Mouse (Mus musculus) midbrain, postnatal 0 days (tissue): Measurements from ENCODE around the gene Casq2. TPM values are rescaled to one million over a fixed set of nuclear protein-coding genes. Genes with fewer than 3 reads are reported as not detected.

ENCODE experiments used
- ATAC-seq: fragments of 200-750 bp; cut with Nextera tagmentation; 2 replicates; pipeline ENCODE4 v1.8.0; 2017; ENCODE audit warnings: moderate number of reproducible peaks, mild to moderate bottlenecking, moderate TSS enrichment, moderate library complexity; ENCODE audit not compliant: low FRiP score
- DNase-seq: peaks from one replicate; pipeline ENCODE4 v3.0.0-alpha.2; 2015; ENCODE audit warnings: low spot score
- H3K27ac ChIP-seq: fragments of 300-500 bp; sonication (generic); 2 replicates; pipeline ENCODE4 v1.5.1; 2014; ENCODE audit warnings: low read depth, mild to moderate bottlenecking, low read length, mixed read lengths
- H3K27me3 ChIP-seq: fragments of 300-500 bp; sonication (generic); 2 replicates; pipeline ENCODE4 v1.6.1; 2014; ENCODE audit warnings: low read length, control low read depth, mixed read lengths; ENCODE audit not compliant: insufficient read depth
- H3K36me3 ChIP-seq: fragments of 300-500 bp; sonication (generic); 2 replicates; pipeline ENCODE4 v1.6.1; 2014; ENCODE audit warnings: low read length, control low read depth, mixed read lengths; ENCODE audit not compliant: insufficient read depth
- H3K4me1 ChIP-seq: fragments of 300-500 bp; sonication (generic); 2 replicates; pipeline ENCODE4 v1.6.1; 2014; ENCODE audit warnings: mild to moderate bottlenecking, control low read depth, antibody characterized with exemption, low read length, mixed read lengths; ENCODE audit not compliant: insufficient read depth
- H3K4me2 ChIP-seq: fragments of 300-500 bp; sonication (generic); 2 replicates; pipeline ENCODE4 v1.6.1; 2014; ENCODE audit warnings: low read depth, mild to moderate bottlenecking, low read length, mixed read lengths; ENCODE audit not compliant: poor library complexity, severe bottlenecking
- H3K4me3 ChIP-seq: fragments of 300-500 bp; sonication (generic); 2 replicates; pipeline ENCODE4 v1.5.1; 2014; ENCODE audit warnings: low read depth, mild to moderate bottlenecking, low read length, moderate library complexity
- H3K9ac ChIP-seq: fragments of 300-500 bp; sonication (generic); replicated peaks from 2 replicates; pipeline ENCODE4 v1.6.1; 2014; ENCODE audit warnings: mild to moderate bottlenecking, low read length, moderate library complexity, mixed read lengths; ENCODE audit not compliant: poor library complexity, severe bottlenecking
- H3K9me3 ChIP-seq: fragments of 300-500 bp; sonication (generic); 2 replicates; pipeline ENCODE4 v1.6.1; 2016; ENCODE audit warnings: low read length, control low read depth
- CTCF ChIP-seq: IDR thresholded peaks from 2 replicates; pipeline ENCODE4 v1.5.1; 2016; ENCODE audit warnings: antibody characterized with exemption, mild to moderate bottlenecking
- WGBS: fragments of 180-500 bp; shearing (Covaris S2); extraction: QIAGEN DNeasy Blood & Tissue Kit; methylation state at CpG from one replicate; pipeline ENCODE4 v1.1.7; 2014; 5-methylcytosine and 5-hydroxymethylcytosine counted together
- polyA plus RNA-seq: library from polyadenylated mRNA; unstranded; fragments of >200 nt; fragmentation: Nextera tagmentation; extraction: Ambion mirVana; gene quantifications from 2 replicates; pipeline ENCODE4 v1.2.1, GENCODE M21; 2015
- total RNA-seq: library from RNA; depleted of rRNA; stranded (reverse); fragments of >200 nt; gene quantifications from 2 replicates; pipeline ENCODE4 v1.2.3, GENCODE M21; 2014

The Casq2 gene
- total and polyA plus RNA-seq, 2 experiments from 2014 or later = 0.84 to 0.93 TPM

DNA sequence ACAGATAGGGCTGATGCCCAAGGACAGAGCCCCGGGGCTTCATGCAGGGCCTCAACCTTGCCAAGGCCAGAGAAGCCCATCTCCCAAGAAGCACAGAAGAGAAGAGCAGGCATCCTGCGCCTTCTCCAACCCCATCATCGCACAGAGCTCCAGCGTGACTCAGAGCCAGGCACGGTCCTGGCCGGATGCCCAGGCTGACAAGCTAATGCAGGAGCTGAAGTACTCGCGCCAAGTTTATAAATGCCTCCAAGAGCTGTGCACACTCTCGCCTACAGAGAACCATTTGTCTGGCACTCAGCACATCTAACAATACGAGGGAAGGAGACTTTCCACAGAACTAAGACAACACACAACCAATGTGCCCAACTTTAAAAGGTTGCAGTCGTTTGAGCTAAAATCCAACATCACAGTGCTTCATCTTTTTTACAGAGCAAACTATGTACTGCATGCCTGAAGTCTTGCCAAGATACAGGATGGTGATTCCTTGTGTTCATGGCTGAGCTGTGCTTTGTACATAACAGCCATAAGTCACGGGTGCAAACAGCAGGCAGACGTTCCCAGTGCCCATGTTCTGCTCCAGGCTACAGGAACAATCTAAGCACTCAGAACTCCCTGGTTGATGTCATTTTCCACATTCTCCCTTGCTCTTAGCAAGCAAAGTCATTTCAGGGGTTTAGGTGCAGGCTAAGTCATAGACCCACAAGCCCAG, 83.1 kb downstream of the Casq2 start:
- Histone ChIP-seq H3K27ac (0 out of 2 replicates have a peak overlapping the region, but pooled peaks have one; percentile 47), H3K4me2 (no peak overlapping the region), H3K9ac (no peak overlapping the region), H3K9me3 (no peaks in the 10 kb centered on the region), H3K27me3 (no peaks in the 10 kb centered on the region), H3K4me3 (no peak overlapping the region), H3K4me1 (no peaks in the 10 kb centered on the region; the same call in none of the 2 replicates), H3K36me3 (no peaks in the 10 kb centered on the region)
- no peak for TF ChIP-seq CTCF
- WGBS = 50% methylated on average over 13 of the region's 13 CpGs
- ATAC-seq (peak; percentile 75; the same call in 1 of the 2 replicates), DNase-seq (peak; percentile 96)

GRCm38 (mm10) chr3:102174118-102174865, 88.1 kb downstream of the Casq2 start:
- Histone ChIP-seq H3K4me3 (no peak overlapping the region), H3K9me3 (no peaks in the 10 kb centered on the region), H3K9ac (no peak overlapping the region), H3K36me3 (no peaks in the 10 kb centered on the region), H3K4me2 (no peak overlapping the region), H3K4me1 (no peaks in the 10 kb centered on the region; the same call in 1 of the 2 replicates), H3K27me3 (no peaks in the 10 kb centered on the region), H3K27ac (no peak overlapping the region)
- ATAC-seq (no peak), DNase-seq (no peak)
- no peak for TF ChIP-seq CTCF
- WGBS = 76% methylated on average over 8 of the region's 8 CpGs

DNA sequence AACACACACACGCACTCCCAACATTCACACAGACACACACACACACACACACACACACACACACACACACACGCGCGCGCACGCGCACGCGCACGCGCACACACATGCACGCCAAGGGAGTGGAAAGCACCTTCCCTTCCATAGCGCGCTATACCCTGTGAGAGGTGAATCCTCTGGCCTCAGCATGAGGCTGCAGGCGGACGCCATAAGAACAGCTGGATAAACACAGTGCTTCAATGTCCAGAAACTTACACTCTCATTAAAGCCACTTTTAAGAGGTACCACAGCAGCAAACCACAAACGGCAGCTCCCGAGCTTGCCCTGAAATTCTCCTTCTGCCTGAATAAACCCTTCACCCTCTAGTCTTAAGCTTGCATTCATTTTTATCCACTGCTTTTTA, 89.5 kb downstream of the Casq2 start:
- Histone ChIP-seq H3K4me1 (no peaks in the 10 kb centered on the region), H3K27me3 (no peaks in the 10 kb centered on the region), H3K4me2 (no peak overlapping the region), H3K9ac (no peak overlapping the region), H3K9me3 (no peaks in the 10 kb centered on the region), H3K4me3 (no peak overlapping the region), H3K36me3 (no peaks in the 10 kb centered on the region), H3K27ac (no peak overlapping the region)
- ATAC-seq = no peak
- no peak for TF ChIP-seq CTCF
- DNase-seq = no peak
- WGBS = 89% methylated on average over 18 of the region's 18 CpGs

GRCm38 (mm10) chr3:102176116-102176515, 89.9 kb downstream of the Casq2 start:
- H3K36me3 ChIP-seq = no peaks in the 10 kb centered on the region
- H3K27me3 ChIP-seq = no peaks in the 10 kb centered on the region
- DNase-seq = no peak
- H3K4me2 ChIP-seq = no peak overlapping the region
- no peak overlapping the region for H3K4me3 ChIP-seq
- H3K9ac ChIP-seq = no peak overlapping the region
- no peak for ATAC-seq
- no peak for TF ChIP-seq CTCF
- H3K27ac ChIP-seq = no peak overlapping the region
- H3K9me3 ChIP-seq = no peaks in the 10 kb centered on the region
- no peaks in the 10 kb centered on the region for H3K4me1 ChIP-seq
- 85% methylated on average over 5 of the region's 5 CpGs for WGBS

- no peak for ATAC-seq
- 95% methylated on average over 12 of the region's 12 CpGs for whole genome bisulfite sequencing
Measured at GRCm38 (mm10) chr3:102177837-102178615, 91.8 kb downstream of the Casq2 start.

More at GRCm38 (mm10) chr3:102177837-102178615, 91.8 kb downstream of the Casq2 start:
- no peak for TF ChIP-seq CTCF
- H3K4me1 ChIP-seq = no peaks in the 10 kb centered on the region
- DNase-seq = no peak
- H3K4me2 ChIP-seq = no peak overlapping the region
- no peak overlapping the region for H3K9ac ChIP-seq
- H3K27ac ChIP-seq = no peak overlapping the region
- H3K27me3 ChIP-seq = no peaks in the 10 kb centered on the region
- H3K4me3 ChIP-seq = no peak overlapping the region
- no peaks in the 10 kb centered on the region for H3K36me3 ChIP-seq
- H3K9me3 ChIP-seq = no peaks in the 10 kb centered on the region
